Mouse (Mus musculus) lung, postnatal 0 days (tissue): ENCODE results near the gene Olfr578.

ENCODE experiments used
- CTCF ChIP-seq: IDR thresholded peaks from 2 replicates; pipeline ENCODE4 v1.5.1; 2016; ENCODE audit warnings: antibody characterized with exemption, mild to moderate bottlenecking
- EP300 ChIP-seq: IDR thresholded peaks from 2 replicates; pipeline ENCODE4 v1.6.1; 2016; ENCODE audit warnings: antibody characterized with exemption, mild to moderate bottlenecking, control low read depth

GRCm38 (mm10) chr7:102958593-102958992, 30.5 kb downstream of the Olfr578 start, which contains the start of gene Olfr575:
- TF ChIP-seq CTCF (no peak), EP300 (no peak)
